Mouse (Mus musculus): ENCODE results near the gene Usb1. TPM values are rescaled to one million over a fixed set of nuclear protein-coding genes. Genes with fewer than 3 reads are reported as not detected.
A peak's percentile ranks its signal among the peaks of the same experiment; 100 is the strongest.
"Not testable (repeated sequence)": the region's sequence is repeated elsewhere in the genome, so short reads cannot be mapped to it uniquely, and the experiment has no call there.

Usb1 gene
- polyA plus RNA-seq, 1 experiment from 2014 or later, result 39.6 TPM

DNA sequence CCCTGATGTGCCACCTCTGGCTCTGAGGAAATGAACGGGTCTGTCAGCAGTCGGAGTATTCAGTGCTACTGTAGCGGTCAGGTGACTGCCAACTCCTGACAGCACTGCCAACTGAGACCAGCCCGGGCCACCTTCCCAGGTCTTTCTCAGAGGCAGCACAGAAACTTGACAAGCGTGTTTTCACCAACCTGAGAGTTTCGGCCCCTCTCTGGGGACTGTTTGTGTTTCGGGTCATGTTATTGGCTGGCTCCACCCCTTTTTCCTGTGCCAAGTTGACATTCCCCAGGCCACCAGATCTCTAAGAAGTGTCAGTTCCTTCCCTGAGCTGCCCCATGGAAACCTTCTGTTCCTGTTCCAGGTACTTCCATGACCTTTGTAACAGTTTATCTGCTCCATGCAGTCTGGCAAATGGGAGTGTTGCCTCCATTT lies 45.8 kb downstream of the Usb1 start:
- Histone ChIP-seq H3K9me3 (ENCODE audit: control insufficient read depth, low read length) (no peaks in the 10 kb centered on the region), H3K36me3 (ENCODE audit: control insufficient read depth, insufficient read depth, low read length) (no peaks in the 10 kb centered on the region), H3K27ac (ENCODE audit: low read length) (peak overlapping the region; percentile 89), H3K4me3 (ENCODE audit: low read length) (no peak overlapping the region), H3K4me1 (replicated peaks; ENCODE audit: control insufficient read depth, insufficient read depth, low read length) (peaks cover 16% of the 10 kb centered on the region), H3K4me2 (ENCODE audit: low read depth, low read length) (peak overlapping the region; percentile 34), H3K9ac (ENCODE audit: low read length) (0 out of 2 replicates have a peak overlapping the region, but pooled peaks have one; percentile 2), H3K27me3 (ENCODE audit: control insufficient read depth, insufficient read depth, low read depth, low read length) (no peaks in the 10 kb centered on the region)
- peak; percentile 86 for ATAC-seq (ENCODE audit: low read depth)
- 7% methylated on average over 7 of the region's 7 CpGs for WGBS

DNA sequence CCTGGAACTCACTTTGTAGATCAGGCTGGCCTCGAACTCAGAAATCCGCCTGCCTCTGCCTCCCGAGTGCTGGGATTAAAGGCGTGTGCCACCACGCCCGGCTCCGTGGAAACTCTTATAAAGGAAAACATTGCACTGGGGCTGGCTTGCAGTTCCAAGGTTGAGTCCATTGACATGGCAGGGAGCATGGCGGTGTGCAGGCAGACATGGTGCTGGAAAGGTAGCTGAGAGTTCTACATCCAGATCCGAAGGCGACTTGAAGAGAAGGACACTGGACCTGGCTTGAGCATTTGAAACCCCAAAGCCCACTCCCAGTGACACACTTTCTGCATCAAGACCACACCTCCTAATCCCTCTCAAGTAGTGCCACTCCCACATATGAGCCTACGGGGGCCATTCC lies 46.8 kb downstream of the Usb1 start:
- H3K27me3 ChIP-seq (ENCODE audit: control insufficient read depth, insufficient read depth, low read depth, low read length); H3K27ac ChIP-seq (ENCODE audit: low read length); H3K4me2 ChIP-seq (ENCODE audit: low read depth, low read length); H3K9me3 ChIP-seq (ENCODE audit: control insufficient read depth, low read length); ATAC-seq (ENCODE audit: low read depth); H3K9ac ChIP-seq (ENCODE audit: low read length); H3K4me3 ChIP-seq (ENCODE audit: low read length); H3K36me3 ChIP-seq (ENCODE audit: control insufficient read depth, insufficient read depth, low read length): not testable (repeated sequence)
- H3K4me1 ChIP-seq (replicated peaks; ENCODE audit: control insufficient read depth, insufficient read depth, low read length), result peaks cover 16% of the 10 kb centered on the region
- 91% methylated on average over 11 of the region's 11 CpGs for WGBS

DNA sequence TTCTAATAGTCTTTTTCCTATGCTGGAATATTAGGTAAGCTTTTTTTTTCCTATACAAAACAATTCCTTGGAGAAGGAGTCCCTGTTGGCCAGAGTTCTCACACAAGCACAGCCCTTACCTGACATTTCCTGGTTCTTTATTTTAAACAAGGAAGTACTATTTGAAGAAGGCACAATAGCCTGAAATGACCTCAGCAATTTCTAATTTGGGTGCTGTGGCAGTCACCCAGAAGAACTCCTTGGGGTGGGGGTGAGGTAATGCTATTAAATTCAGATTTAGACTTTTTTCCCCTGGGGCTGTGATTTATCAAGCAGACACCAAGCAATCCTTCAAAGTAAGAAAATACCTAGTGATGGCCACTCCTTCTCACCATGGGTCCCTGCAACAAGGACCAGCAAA lies 48.9 kb downstream of the Usb1 start:
- ATAC-seq (ENCODE audit: low read depth), result no peak
- no peak overlapping the region for H3K4me3 ChIP-seq (ENCODE audit: low read length)
- 0 out of 2 replicates have a peak, but pooled peaks cover 2% of the 10 kb centered on the region for H3K9me3 ChIP-seq (ENCODE audit: control insufficient read depth, low read length)
- no peak overlapping the region for H3K27ac ChIP-seq (ENCODE audit: low read length)
- H3K4me1 ChIP-seq (replicated peaks; ENCODE audit: control insufficient read depth, insufficient read depth, low read length), result peaks cover 16% of the 10 kb centered on the region
- H3K4me2 ChIP-seq (ENCODE audit: low read depth, low read length), result no peak overlapping the region
- H3K27me3 ChIP-seq (ENCODE audit: control insufficient read depth, insufficient read depth, low read depth, low read length), result no peaks in the 10 kb centered on the region
- no peak overlapping the region for H3K9ac ChIP-seq (ENCODE audit: low read length)
- H3K36me3 ChIP-seq (ENCODE audit: control insufficient read depth, insufficient read depth, low read length), result no peaks in the 10 kb centered on the region

DNA sequence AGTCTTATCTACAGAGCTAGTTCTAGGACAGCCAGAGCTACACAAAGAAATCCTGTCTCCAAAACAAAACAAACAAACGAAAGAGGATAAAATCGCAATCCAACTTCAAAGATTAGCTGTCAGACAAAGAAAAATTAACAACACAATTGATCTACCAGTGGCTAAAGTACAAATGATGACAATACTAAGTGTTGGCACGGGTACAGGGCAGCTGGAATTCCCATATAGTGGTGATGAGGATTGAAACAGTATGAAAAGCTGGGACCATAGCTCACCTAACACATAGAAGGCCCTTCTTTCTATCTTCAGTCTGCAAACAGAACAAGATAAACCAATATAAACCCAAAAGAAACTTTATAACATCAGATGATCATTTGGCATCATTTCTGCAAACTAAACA lies 49.5 kb downstream of the Usb1 start:
- 0 out of 2 replicates have a peak, but pooled peaks cover 2% of the 10 kb centered on the region for H3K9me3 ChIP-seq (ENCODE audit: control insufficient read depth, low read length)
- H3K4me3 ChIP-seq (ENCODE audit: low read length), result no peak overlapping the region
- no peak overlapping the region for H3K9ac ChIP-seq (ENCODE audit: low read length)
- H3K4me2 ChIP-seq (ENCODE audit: low read depth, low read length), result no peak overlapping the region
- no peaks in the 10 kb centered on the region for H3K27me3 ChIP-seq (ENCODE audit: control insufficient read depth, insufficient read depth, low read depth, low read length)
- no peaks in the 10 kb centered on the region for H3K36me3 ChIP-seq (ENCODE audit: control insufficient read depth, insufficient read depth, low read length)
- 71% methylated on average over 3 of the region's 3 CpGs for WGBS
- no peak overlapping the region for H3K27ac ChIP-seq (ENCODE audit: low read length)
- H3K4me1 ChIP-seq (replicated peaks; ENCODE audit: control insufficient read depth, insufficient read depth, low read length), result peaks cover 16% of the 10 kb centered on the region
- ATAC-seq (ENCODE audit: low read depth), result no peak

DNA sequence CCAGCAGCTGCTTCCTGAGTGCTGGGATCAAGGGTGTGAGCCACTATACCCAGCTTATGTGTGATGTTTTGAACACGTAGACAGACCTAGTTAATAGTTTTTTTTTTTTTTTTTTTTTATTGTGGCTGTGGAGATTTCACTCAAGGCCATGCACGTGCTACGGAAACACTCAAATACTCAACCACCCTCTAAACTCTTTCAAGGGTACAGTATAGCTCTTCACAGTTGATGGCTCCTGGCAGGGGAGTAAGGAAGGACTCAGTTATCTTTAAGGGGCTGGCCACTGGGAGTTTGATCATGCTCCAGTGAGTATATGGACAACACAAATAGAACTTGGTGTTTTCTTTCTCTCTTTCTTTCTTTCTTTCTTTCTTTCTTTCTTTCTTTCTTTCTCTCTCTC lies 52.4 kb downstream of the Usb1 start:
- Histone ChIP-seq H3K9ac (ENCODE audit: low read length) (no peak overlapping the region), H3K27me3 (ENCODE audit: control insufficient read depth, insufficient read depth, low read depth, low read length) (no peaks in the 10 kb centered on the region), H3K36me3 (ENCODE audit: control insufficient read depth, insufficient read depth, low read length) (no peaks in the 10 kb centered on the region), H3K9me3 (ENCODE audit: control insufficient read depth, low read length) (0 out of 2 replicates have a peak, but pooled peaks cover 2% of the 10 kb centered on the region), H3K27ac (ENCODE audit: low read length) (no peak overlapping the region), H3K4me3 (ENCODE audit: low read length) (no peak overlapping the region), H3K4me2 (ENCODE audit: low read depth, low read length) (no peak overlapping the region), H3K4me1 (replicated peaks; ENCODE audit: control insufficient read depth, insufficient read depth, low read length) (no peaks in the 10 kb centered on the region)
- peak; percentile 26; the same call in 1 of the 2 replicates for ATAC-seq (ENCODE audit: low read depth)
- 56% methylated on average over 3 of the region's 3 CpGs for WGBS

DNA sequence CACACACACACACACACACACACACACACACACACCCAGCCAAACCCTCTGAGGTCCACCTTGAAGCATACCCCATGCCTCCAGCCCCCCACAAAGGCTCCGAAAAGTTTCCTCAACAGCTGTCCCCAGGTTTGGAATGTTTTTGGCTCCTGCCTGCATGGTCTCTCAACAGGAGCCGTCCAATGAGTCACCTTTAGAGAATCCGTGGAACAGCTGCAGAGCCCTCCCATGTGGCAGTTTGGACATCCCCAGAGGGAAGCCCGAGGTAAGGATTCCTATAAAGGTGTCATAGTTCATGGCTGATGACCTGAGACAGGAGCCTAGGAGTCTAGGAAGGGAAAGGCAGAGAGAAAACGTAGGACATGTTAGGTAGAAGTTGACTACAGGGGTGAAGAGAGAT lies 54.0 kb downstream of the Usb1 start:
- Histone ChIP-seq H3K9ac (ENCODE audit: low read length) (no peak overlapping the region), H3K36me3 (ENCODE audit: control insufficient read depth, insufficient read depth, low read length) (no peaks in the 10 kb centered on the region), H3K4me2 (ENCODE audit: low read depth, low read length) (no peak overlapping the region), H3K27ac (ENCODE audit: low read length) (no peak overlapping the region), H3K4me1 (replicated peaks; ENCODE audit: control insufficient read depth, insufficient read depth, low read length) (no peaks in the 10 kb centered on the region; the same call in 1 of the 2 replicates), H3K27me3 (ENCODE audit: control insufficient read depth, insufficient read depth, low read depth, low read length) (no peaks in the 10 kb centered on the region), H3K9me3 (ENCODE audit: control insufficient read depth, low read length) (0 out of 2 replicates have a peak, but pooled peaks cover 2% of the 10 kb centered on the region), H3K4me3 (ENCODE audit: low read length) (no peak overlapping the region)
- ATAC-seq (ENCODE audit: low read depth), result no peak
- 64% methylated on average over 5 of the region's 5 CpGs for WGBS

DNA sequence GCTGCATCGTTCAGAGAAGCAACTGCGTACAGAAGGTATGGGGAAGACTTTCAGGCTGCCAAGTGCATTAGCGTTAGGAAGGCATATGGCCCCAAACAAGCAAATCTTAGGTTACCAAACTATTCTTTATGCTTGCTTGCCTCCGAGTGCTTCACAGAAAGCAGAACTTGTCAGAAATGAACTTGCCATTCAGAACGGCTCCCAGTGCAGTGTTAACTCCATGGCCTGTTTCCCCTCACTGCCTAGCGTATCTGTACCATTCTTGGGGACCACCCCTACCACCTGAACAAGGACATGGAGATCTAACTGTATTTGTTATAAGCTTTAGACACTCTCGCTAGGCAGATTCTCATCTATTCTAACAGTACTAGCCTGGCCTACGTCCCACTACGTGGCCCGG lies 55.1 kb downstream of the Usb1 start:
- Histone ChIP-seq H3K9me3 (ENCODE audit: control insufficient read depth, low read length) (0 out of 2 replicates have a peak, but pooled peaks cover 2% of the 10 kb centered on the region), H3K36me3 (ENCODE audit: control insufficient read depth, insufficient read depth, low read length) (no peaks in the 10 kb centered on the region), H3K4me2 (ENCODE audit: low read depth, low read length) (no peak overlapping the region), H3K27ac (ENCODE audit: low read length) (no peak overlapping the region), H3K4me3 (ENCODE audit: low read length) (no peak overlapping the region), H3K9ac (ENCODE audit: low read length) (no peak overlapping the region), H3K4me1 (replicated peaks; ENCODE audit: control insufficient read depth, insufficient read depth, low read length) (peaks cover 2% of the 10 kb centered on the region), H3K27me3 (ENCODE audit: control insufficient read depth, insufficient read depth, low read depth, low read length) (no peaks in the 10 kb centered on the region)
- no peak for ATAC-seq (ENCODE audit: low read depth)
- WGBS, result 89% methylated on average over 10 of the region's 10 CpGs

DNA sequence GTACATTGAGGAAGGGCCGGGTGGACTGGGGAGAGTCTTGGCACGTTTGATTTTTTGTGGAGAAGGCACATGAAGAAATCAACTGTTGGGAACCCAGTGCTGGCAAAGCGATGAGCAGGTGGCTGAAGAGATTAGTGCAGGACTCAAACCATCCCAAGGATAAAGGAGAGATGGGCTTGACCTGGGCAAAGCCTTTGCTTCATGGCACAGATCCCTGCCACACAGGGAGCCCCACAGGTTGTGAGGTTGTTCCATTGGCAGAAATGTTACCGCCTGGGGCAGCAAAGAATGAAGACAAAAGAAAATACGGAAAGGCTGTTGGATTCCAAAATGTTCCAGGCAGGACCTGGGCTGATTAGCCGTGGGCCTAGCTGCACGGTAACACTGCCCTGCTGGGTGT lies 55.9 kb downstream of the Usb1 start:
- Histone ChIP-seq H3K9me3 (ENCODE audit: control insufficient read depth, low read length) (0 out of 2 replicates have a peak, but pooled peaks cover 2% of the 10 kb centered on the region), H3K9ac (ENCODE audit: low read length) (no peak overlapping the region), H3K4me3 (ENCODE audit: low read length) (no peak overlapping the region), H3K27me3 (ENCODE audit: control insufficient read depth, insufficient read depth, low read depth, low read length) (no peaks in the 10 kb centered on the region), H3K4me2 (ENCODE audit: low read depth, low read length) (no peak overlapping the region), H3K36me3 (ENCODE audit: control insufficient read depth, insufficient read depth, low read length) (no peaks in the 10 kb centered on the region), H3K27ac (ENCODE audit: low read length) (no peak overlapping the region), H3K4me1 (replicated peaks; ENCODE audit: control insufficient read depth, insufficient read depth, low read length) (peaks cover 3% of the 10 kb centered on the region)
- 75% methylated on average over 7 of the region's 7 CpGs for WGBS
- no peak for ATAC-seq (ENCODE audit: low read depth)

DNA sequence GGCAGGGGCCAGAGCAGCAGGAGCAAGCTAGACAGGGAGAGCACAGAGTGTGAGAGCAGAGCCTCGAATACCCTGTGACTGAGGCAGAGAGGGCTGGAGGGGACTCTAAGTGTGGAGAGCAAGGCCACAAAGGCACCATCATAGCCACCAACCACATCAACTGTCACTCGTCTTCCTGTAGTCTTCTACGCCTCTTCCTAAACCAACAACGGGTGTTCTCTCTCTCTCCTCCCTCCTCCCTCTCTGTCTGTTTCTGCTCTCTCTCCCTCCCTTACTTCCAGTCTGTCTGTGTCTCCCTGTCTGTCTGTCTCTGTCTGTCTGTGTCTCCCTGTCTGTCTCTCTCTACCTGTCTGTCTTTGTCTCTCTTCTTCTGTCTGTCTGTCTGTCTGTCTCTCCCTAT lies 58.2 kb downstream of the Usb1 start:
- H3K4me1 ChIP-seq (replicated peaks; ENCODE audit: control insufficient read depth, insufficient read depth, low read length), result peaks cover 9% of the 10 kb centered on the region
- no peak overlapping the region for H3K9ac ChIP-seq (ENCODE audit: low read length)
- H3K36me3 ChIP-seq (ENCODE audit: control insufficient read depth, insufficient read depth, low read length), result no peaks in the 10 kb centered on the region
- H3K4me3 ChIP-seq (ENCODE audit: low read length), result no peak overlapping the region
- H3K27me3 ChIP-seq (ENCODE audit: control insufficient read depth, insufficient read depth, low read depth, low read length), result no peaks in the 10 kb centered on the region
- 23% methylated on average over 4 of the region's 4 CpGs for WGBS
- ATAC-seq (ENCODE audit: low read depth), result no peak
- no peak overlapping the region for H3K4me2 ChIP-seq (ENCODE audit: low read depth, low read length)
- no peak overlapping the region for H3K27ac ChIP-seq (ENCODE audit: low read length)
- no peaks in the 10 kb centered on the region for H3K9me3 ChIP-seq (ENCODE audit: control insufficient read depth, low read length)

DNA sequence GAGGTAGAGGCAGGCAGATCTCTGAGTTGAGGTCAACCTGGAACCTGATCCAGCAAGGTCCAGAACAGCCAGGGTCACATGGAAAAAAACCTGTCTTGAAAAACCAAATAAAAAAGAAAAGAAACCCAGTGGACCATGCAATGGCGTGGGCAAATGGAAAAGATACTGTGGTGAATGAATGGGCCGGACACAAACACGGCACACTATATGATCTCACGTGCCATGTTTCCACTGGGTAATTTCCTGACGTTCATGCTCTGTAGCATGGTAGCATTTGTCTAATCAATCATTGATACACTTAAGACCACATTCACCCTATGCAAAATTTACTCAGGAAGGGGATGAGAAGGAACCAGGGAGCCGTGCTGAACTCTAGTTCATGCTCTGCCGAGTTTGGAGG lies 59.0 kb downstream of the Usb1 start:
- 60% methylated on average over 7 of the region's 7 CpGs for WGBS
- Histone ChIP-seq H3K9me3 (ENCODE audit: control insufficient read depth, low read length) (no peaks in the 10 kb centered on the region), H3K9ac (ENCODE audit: low read length) (no peak overlapping the region), H3K4me3 (ENCODE audit: low read length) (no peak overlapping the region), H3K27ac (ENCODE audit: low read length) (peak overlapping the region; percentile 51), H3K27me3 (ENCODE audit: control insufficient read depth, insufficient read depth, low read depth, low read length) (no peaks in the 10 kb centered on the region), H3K4me1 (replicated peaks; ENCODE audit: control insufficient read depth, insufficient read depth, low read length) (peaks cover 14% of the 10 kb centered on the region), H3K4me2 (ENCODE audit: low read depth, low read length) (no peak overlapping the region), H3K36me3 (ENCODE audit: control insufficient read depth, insufficient read depth, low read length) (no peaks in the 10 kb centered on the region)
- no peak for ATAC-seq (ENCODE audit: low read depth)
